Mouse (Mus musculus): ENCODE data around the gene Zfp820.
"Not testable (repeated sequence)": the region's sequence is repeated elsewhere in the genome, so short reads cannot be mapped to it uniquely, and the experiment has no call there.

The Zfp820 gene

DNA sequence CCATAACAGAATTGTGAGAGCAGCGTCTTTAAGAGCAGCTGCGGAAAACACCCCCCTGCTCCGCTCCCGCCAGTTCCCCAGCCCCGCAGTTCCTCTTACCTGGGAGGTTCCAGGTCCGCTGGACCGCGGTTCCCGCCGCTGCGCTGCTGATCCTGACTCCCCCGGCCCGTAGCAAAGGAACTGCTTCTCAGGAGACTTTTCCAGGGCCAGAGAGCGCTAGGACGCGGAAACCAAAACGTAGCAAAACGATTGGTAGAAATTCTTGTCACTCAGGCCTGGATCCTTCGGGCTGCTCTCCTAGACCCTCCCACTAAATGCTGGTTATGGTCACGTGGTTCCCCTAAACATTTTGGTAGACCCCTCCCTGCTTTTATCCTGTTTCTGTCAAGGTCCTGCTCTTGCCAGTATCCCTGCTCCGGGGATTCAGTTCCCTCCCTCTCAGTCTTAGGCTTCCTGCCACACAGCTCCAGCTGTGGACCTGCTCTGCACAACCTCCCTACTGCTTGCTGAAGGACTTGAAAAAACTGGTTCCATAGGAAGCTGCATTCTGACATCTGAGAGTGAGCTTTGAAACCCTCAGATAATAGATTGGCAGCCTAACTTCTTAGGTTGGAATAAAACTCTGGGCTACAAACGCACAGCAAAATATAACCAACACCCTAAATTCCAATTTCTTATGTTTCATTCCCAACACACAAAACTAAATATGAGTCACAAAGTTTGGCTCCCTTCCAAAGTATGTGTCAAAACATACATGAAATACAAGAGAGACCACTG, at the start of gene Zfp820:
Gene Zfp820 (minus strand): TSS at position 228 of the 777 bp plus-strand sequence.
- peak; percentile 18 for DNase-seq

DNA sequence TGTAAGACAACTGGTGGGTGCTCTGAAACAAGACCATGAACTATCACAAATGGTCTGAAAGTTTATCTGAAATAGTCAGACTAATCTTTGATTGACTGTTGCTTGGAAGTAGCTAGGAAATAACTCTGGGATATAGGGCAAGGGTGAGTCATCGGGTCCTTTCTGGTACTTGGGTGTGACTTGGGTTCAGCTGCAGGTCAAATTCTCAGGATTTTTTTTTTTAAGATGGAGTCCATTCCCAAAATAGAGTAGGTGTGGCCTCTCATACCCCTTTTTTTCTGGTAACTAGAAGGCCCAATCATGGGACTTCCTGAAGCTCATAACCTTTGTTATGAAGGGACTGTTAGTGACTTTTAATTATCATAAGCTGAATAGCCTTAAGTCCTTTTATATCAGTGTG, 25.7 kb upstream of the Zfp820 start:
- no peak for DNase-seq

DNA sequence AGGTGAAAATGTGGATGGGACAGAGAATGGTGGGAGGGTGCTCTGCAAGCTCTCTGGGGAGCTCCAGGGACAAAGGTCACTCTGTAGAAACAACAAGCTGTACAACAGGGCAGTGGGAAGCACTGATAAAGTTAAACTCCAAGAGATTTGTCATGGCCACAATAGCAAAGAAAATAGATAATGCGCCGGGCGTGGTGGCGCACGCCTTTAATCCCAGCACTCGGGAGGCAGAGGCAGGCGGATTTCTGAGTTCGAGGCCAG, 680 bp upstream of the Zfp820 start:
- not testable (repeated sequence) for DNase-seq

DNA sequence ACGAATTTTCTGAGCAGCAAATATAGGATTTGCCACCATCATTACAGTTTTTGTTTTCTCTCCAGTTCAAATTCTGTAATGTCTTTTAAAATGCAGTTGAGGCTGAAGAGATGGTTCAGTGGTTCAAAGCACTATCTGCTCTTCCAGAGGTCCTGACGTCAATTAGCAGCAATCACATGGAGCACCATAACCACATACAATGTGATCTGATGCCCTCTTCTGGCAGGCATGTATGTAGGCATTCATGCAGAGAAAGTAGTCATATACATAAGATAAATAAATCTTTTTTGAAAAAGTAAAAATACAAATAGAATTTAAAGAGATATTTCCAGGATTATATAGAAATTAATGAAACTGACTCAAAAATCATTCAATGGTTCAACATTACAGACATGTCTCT, 7.1 kb downstream of the Zfp820 start:
- no peak for DNase-seq

DNA sequence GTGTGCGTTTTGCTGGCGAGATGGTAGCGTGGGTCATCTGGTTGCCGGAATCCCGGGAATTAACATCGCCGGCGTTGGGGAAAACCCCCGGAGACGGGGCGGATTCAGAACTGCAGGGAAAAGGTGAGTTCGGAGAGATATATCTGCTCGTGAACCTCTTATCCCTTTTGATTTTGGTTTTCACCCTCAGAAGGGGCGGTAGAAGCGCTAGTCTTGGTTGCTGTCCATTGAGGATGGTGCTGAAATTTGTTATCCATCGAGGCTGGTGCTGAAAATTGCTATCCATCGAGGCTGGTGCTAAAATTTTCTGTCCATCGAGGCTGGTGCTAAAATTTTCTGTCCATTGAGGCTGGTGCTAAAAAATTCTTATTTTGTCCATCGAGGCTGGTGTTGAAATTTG, 44.2 kb downstream of the Zfp820 start:
- DNase-seq: not testable (repeated sequence)

DNA sequence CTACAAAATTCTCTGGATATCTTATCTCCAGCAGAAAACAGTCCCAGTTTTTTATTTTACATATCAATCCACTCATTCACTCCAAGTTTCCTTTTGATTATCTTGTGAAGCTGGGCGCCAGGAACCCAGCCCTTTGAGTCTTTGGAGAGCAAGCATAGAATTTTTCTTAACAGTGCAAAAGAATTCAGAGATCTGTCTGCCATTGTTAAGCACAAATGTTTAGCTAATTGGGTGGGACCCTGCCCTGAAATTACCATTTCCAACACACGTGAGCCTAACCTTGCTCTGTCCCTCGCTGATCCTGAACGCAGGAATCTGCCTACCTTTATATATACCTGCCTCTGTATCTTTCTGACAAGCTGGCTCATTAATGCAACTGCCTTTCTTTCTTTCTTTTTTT, 53.3 kb downstream of the Zfp820 start:
- no peak for DNase-seq

- DNase-seq: no peak
Measured at GRCm38 (mm10) chr17:21770336-21770735, 75.2 kb downstream of the Zfp820 start.

Data from right cerebral cortex, postnatal 25 days (tissue).